Mouse (Mus musculus) stomach, embryonic 16.5 days (tissue): Measurements from ENCODE around the gene Slc4a7. TPM values are rescaled to one million over a fixed set of nuclear protein-coding genes. Genes with fewer than 3 reads are reported as not detected.
"Not testable (repeated sequence)": the region's sequence is repeated elsewhere in the genome, so short reads cannot be mapped to it uniquely, and the experiment has no call there.

ENCODE experiments used
- ATAC-seq: fragments of 200-750 bp; cut with Nextera tagmentation; 2 replicates; pipeline ENCODE4 v1.8.0; 2017; ENCODE audit warnings: moderate number of reproducible peaks, moderate TSS enrichment; ENCODE audit not compliant: insufficient read depth, low FRiP score
- H3K27ac ChIP-seq: fragments of 300-500 bp; sonication (generic); 2 replicates; pipeline ENCODE4 v1.5.1; 2014; ENCODE audit warnings: low read length
- H3K27me3 ChIP-seq: fragments of 300-500 bp; sonication (generic); 2 replicates; pipeline ENCODE4 v1.6.1; 2014; ENCODE audit warnings: low read length, control low read depth, mixed read lengths; ENCODE audit not compliant: control insufficient read depth, insufficient read depth
- H3K36me3 ChIP-seq: fragments of 300-500 bp; sonication (generic); 2 replicates; pipeline ENCODE4 v1.6.1; 2014; ENCODE audit warnings: low read length; ENCODE audit not compliant: control insufficient read depth, insufficient read depth
- H3K4me1 ChIP-seq: fragments of 300-500 bp; sonication (generic); 2 replicates; pipeline ENCODE4 v1.6.1; 2014; ENCODE audit warnings: low read length, control low read depth, mixed read lengths; ENCODE audit not compliant: control insufficient read depth, insufficient read depth
- H3K4me2 ChIP-seq: fragments of 300-500 bp; sonication (generic); 2 replicates; pipeline ENCODE4 v1.6.1; 2014; ENCODE audit warnings: low read depth, low read length, mixed read lengths
- H3K4me3 ChIP-seq: fragments of 300-500 bp; sonication (generic); replicated peaks from 2 replicates; pipeline ENCODE4 v1.5.1; 2014; ENCODE audit warnings: mild to moderate bottlenecking, low read length
- H3K9ac ChIP-seq: fragments of 300-500 bp; sonication (generic); 2 replicates; pipeline ENCODE4 v1.6.1; 2014; ENCODE audit warnings: low read length
- H3K9me3 ChIP-seq: fragments of 300-500 bp; sonication (generic); replicated peaks from 2 replicates; pipeline ENCODE4 v1.6.1; 2016; ENCODE audit warnings: low read length, control low read depth; ENCODE audit not compliant: control insufficient read depth
- WGBS: fragments of 180-500 bp; shearing (Covaris S2); extraction: QIAGEN DNeasy Blood & Tissue Kit; methylation state at CpG from one replicate; pipeline ENCODE4 v1.1.7; 2014; 5-methylcytosine and 5-hydroxymethylcytosine counted together
- polyA plus RNA-seq: library from polyadenylated mRNA; unstranded; fragments of >200 nt; fragmentation: Nextera tagmentation; extraction: Ambion mirVana; gene quantifications from 2 replicates; pipeline ENCODE4 v1.2.1, GENCODE M21; 2015

Slc4a7 gene
- polyA plus RNA-seq, 1 experiment from 2014 or later: 15.4 TPM

DNA sequence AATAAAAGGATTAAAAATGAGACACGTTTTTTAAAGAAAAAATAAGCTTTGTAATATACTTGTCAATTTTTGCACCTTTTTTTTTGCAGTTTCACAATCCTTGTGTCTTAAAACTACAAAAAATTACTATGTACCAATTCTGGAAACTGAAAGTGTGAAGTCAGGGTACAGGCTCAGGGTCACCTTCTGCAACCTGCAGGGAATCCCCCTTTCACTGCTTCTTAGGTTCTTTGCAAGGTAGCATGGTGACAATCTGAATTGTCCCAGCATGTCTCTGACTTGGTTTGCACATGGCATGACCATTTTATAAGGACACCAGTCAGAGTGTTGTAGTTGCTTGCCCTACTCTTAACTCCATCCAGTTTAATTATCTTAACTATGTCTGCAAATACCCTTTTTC lies 82.1 kb downstream of the Slc4a7 start:
- H3K4me2 ChIP-seq: no peak overlapping the region
- no peaks in the 10 kb centered on the region for H3K27me3 ChIP-seq
- H3K4me3 ChIP-seq: no peak overlapping the region
- WGBS: 84% methylated on average over 1 of the region's 1 CpGs
- H3K9ac ChIP-seq: no peak overlapping the region
- H3K9me3 ChIP-seq: no peaks in the 10 kb centered on the region
- no peak for ATAC-seq
- no peak overlapping the region for H3K27ac ChIP-seq
- peaks cover 11% of the 10 kb centered on the region; the same call in 1 of the 2 replicates for H3K36me3 ChIP-seq
- H3K4me1 ChIP-seq: no peaks in the 10 kb centered on the region

DNA sequence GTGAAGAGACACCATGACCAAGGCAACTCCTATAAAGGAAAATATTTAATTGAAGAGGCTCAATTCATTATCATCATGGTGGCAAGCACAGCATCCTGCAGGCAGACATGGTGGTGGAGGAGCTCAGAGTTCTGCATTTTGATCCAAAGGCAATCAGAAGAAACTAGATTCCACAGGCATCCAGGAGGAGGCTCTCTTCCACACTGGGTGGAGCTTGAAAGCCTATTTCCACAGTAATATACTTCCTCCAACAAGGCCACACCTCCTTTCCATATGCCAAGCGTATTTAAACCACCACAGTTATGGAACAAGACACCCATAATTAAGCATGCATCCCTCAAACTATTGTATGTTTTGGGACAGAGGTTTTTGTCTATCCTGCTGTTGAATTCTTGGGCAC lies 84.9 kb downstream of the Slc4a7 start:
- Histone ChIP-seq H3K4me1 (no peaks in the 10 kb centered on the region), H3K4me2 (no peak overlapping the region), H3K9ac (no peak overlapping the region), H3K9me3 (no peaks in the 10 kb centered on the region), H3K27ac (no peak overlapping the region), H3K27me3 (no peaks in the 10 kb centered on the region), H3K36me3 (peaks cover 22% of the 10 kb centered on the region), H3K4me3 (no peak overlapping the region)
- no peak for ATAC-seq
- WGBS: 95% methylated on average over 1 of the region's 1 CpGs

DNA sequence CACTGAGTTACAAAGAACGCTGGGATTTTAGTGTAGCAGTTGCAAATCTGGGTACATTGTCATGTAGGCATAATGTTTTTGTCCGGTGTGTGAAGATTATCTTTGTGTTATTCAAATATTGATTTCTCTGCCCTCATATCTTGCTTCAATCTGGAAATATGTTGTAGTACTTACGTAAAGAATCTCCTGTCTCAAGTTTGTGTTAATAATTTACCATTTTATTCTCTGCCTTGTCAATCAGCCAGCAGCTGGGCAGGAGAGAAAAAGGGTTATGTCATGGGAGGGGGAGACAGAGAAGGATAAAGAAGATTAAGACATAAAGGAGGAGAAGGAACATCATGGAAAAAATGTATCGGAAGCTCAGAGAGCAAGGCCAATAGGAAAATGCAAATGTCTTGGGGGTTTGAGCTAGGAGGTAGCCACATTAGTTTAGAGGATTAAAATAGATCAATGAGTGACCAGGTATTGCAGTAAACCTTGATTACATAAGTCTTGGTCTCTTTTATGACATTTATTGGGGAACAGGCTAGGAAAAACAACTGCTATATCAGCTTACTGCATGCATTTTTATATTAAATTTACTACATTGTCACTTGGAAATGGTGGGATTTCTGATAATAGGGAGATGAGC lies 87.9 kb downstream of the Slc4a7 start:
- no peaks in the 10 kb centered on the region for H3K27me3 ChIP-seq
- peaks cover 21% of the 10 kb centered on the region for H3K36me3 ChIP-seq
- no peak overlapping the region for H3K9ac ChIP-seq
- no peaks in the 10 kb centered on the region for H3K9me3 ChIP-seq
- no peak overlapping the region for H3K27ac ChIP-seq
- H3K4me1 ChIP-seq: no peaks in the 10 kb centered on the region
- no peak for ATAC-seq
- H3K4me2 ChIP-seq: no peak overlapping the region
- 74% methylated on average over 4 of the region's 4 CpGs for WGBS
- H3K4me3 ChIP-seq: no peak overlapping the region

DNA sequence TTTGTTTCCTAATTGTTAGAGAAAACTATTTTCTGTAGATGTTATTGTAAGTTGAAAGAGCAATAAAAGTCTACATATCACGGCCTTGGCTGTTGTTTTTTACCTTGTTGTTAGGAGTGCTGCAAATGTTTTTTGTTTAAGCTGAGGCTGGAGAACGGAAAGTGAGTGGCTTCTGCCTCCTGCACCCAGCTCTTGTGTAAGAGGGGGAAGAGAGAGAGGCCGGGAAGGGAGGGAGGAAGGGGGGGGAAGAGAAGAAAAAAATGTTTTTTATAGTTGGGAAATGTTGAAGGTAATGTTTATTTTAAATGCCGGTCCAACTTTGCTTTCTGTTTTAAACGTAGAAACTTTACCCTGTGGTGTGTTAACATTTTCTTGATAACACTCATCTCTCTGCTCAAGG lies 97.8 kb downstream of the Slc4a7 start:
- H3K27me3 ChIP-seq: no peaks in the 10 kb centered on the region
- H3K9me3 ChIP-seq: no peaks in the 10 kb centered on the region
- ATAC-seq: no peak
- H3K9ac ChIP-seq: no peak overlapping the region
- no peak overlapping the region for H3K4me3 ChIP-seq
- no peaks in the 10 kb centered on the region for H3K36me3 ChIP-seq
- no peak overlapping the region for H3K4me2 ChIP-seq
- no peak overlapping the region for H3K27ac ChIP-seq
- 64% methylated on average over 5 of the region's 5 CpGs for WGBS
- H3K4me1 ChIP-seq: 0 out of 2 replicates have a peak, but pooled peaks cover 3% of the 10 kb centered on the region

DNA sequence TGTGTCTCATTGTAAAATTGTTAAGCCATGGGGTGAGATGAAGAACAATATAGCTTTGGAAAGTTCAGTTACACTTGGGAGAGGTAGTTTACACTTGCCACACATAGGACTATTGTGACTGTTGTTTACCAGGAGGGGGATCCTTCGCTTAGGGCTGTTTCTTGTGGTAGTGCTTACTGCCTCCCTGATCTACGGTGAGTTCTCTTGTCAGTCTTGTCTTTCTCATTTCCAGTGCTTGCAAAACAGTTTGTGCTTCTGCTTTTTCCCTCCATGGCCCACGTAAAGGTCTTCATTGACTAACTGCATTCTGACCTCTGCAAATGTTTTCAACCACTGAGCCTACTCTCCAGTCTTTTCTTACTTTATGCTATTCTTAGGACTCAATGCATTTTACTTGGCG lies 98.3 kb downstream of the Slc4a7 start:
- H3K9ac ChIP-seq: no peak overlapping the region
- H3K27me3 ChIP-seq: no peaks in the 10 kb centered on the region
- WGBS: 85% methylated on average over 4 of the region's 4 CpGs
- H3K27ac ChIP-seq: no peak overlapping the region
- H3K4me1 ChIP-seq: 0 out of 2 replicates have a peak, but pooled peaks cover 3% of the 10 kb centered on the region
- no peak overlapping the region for H3K4me3 ChIP-seq
- no peaks in the 10 kb centered on the region for H3K36me3 ChIP-seq
- no peak overlapping the region for H3K4me2 ChIP-seq
- no peaks in the 10 kb centered on the region for H3K9me3 ChIP-seq
- no peak for ATAC-seq

DNA sequence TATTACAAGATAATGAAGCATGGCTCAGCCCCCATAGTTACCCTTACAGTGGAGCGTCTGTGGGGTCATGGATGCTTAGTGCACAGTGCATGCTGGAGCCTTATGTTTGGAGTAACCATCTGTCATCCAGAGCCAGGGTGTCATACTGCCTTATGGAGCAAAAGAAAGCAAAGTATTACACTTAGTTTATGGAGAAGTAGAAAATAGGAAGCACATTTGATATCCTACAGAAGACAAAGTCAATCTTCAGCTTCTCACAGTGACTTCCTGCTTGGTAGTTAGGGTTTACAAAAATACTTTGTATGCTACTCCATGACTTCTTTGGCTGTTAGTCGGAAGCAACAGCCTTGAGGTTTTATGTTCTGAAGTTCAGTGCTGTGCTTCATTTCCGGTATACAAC lies 98.7 kb downstream of the Slc4a7 start:
- no peaks in the 10 kb centered on the region for H3K36me3 ChIP-seq
- H3K4me2 ChIP-seq: no peak overlapping the region
- no peak overlapping the region for H3K27ac ChIP-seq
- 84% methylated on average over 3 of the region's 3 CpGs for WGBS
- no peaks in the 10 kb centered on the region for H3K9me3 ChIP-seq
- H3K4me3 ChIP-seq: no peak overlapping the region
- H3K9ac ChIP-seq: no peak overlapping the region
- no peaks in the 10 kb centered on the region for H3K27me3 ChIP-seq
- 0 out of 2 replicates have a peak, but pooled peaks cover 3% of the 10 kb centered on the region for H3K4me1 ChIP-seq
- no peak for ATAC-seq

DNA sequence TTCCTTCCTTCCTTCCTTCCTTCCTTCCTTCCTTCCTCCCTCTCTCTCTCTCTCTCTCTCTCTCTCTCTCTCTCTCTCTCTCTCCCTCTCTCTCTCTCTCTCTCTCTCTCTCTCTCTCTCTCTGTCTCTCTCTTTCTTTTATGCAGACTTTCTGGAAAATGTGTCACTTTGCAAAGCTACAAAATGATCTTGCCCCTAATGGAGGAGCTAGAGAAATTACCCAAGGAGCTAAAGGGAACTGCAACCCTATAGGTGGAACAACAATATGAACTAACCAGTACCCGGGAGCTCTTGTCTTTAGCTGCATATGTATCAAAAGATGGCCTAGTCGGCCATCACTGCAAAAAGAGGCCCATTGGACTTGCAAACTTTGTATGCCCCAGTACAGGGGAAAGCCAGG lies 101.0 kb downstream of the Slc4a7 start, which contains the start of gene Nek10:
TSS of gene Nek10 (plus strand) at position 301 of the 400 bp plus-strand sequence.
- not testable (repeated sequence) for H3K27me3 ChIP-seq, H3K4me2 ChIP-seq, H3K27ac ChIP-seq, H3K36me3 ChIP-seq, H3K4me3 ChIP-seq, H3K9me3 ChIP-seq, ATAC-seq, H3K9ac ChIP-seq, H3K4me1 ChIP-seq
- 20% methylated on average over 1 of the region's 2 CpGs for WGBS

DNA sequence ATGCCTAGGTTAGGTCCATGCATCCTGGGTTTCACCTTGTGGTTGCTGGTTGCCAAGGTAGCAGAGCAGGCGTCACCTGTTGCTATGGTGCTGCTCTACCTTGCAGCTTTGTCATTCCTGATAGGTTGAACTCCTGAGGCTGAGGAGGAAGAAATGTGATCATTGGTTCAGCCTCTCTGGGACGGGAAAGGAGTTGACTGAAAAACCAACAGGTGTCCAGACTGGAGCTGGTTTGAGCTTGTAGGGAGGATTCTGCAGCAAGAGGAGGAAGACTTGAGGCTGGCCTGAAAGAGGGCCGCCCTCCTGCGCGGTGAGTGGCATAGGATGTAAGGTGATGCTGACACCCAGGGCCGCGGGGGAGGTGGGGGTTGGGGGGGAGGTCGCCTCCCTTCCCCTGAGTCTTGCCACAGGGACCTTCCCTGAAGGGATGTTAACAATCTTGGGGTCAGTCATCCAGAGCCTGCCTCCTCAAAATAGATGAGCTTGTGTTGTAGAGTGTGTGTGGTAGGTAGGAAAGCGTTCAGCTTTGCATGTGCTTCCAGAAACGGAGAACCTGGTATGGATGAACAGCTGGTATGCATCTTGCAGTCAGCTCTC lies 101.9 kb downstream of the Slc4a7 start:
- Histone ChIP-seq H3K4me2 (no peak overlapping the region), H3K4me1 (0 out of 2 replicates have a peak, but pooled peaks cover 3% of the 10 kb centered on the region), H3K9ac (no peak overlapping the region), H3K27me3 (no peaks in the 10 kb centered on the region), H3K36me3 (no peaks in the 10 kb centered on the region), H3K27ac (no peak overlapping the region), H3K4me3 (no peak overlapping the region), H3K9me3 (no peaks in the 10 kb centered on the region)
- WGBS: 14% methylated on average over 10 of the region's 10 CpGs
- peak; percentile 81; the same call in 1 of the 2 replicates for ATAC-seq

DNA sequence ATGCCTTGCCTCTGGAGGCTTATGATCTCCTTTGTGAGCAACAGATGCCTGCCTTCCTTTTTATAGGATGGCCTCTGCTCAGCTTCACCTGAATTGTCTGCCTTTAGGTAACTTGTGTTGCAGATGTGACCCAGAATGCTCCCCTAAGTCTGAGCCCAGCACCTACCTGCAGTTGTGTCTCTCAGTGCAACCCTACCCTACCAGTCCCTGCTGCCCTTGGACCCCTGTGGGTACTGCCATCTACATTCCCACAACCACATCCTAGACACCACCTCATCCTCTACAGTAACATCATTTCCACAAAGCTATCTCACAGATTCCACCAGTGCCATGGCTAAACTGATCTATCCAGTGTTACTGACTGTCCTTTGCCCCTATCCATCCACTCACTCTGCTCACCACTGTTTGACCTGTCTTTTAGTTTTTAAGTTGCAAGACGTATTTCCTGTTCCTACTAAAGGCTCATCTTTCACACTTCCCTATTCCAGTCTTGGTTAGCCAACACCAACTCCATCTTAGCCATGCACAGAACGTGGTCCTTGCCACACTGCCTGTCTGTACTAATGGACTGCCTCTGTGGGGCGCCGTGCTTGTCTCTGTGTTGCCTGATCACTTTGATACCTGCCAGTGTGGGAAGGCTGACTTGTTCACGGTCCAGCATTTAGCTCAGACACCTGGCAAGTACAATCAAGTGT lies 102.6 kb downstream of the Slc4a7 start:
- Histone ChIP-seq H3K4me2 (no peak overlapping the region), H3K4me3 (no peak overlapping the region), H3K36me3 (no peaks in the 10 kb centered on the region), H3K9me3 (no peaks in the 10 kb centered on the region), H3K9ac (no peak overlapping the region), H3K27me3 (no peaks in the 10 kb centered on the region), H3K4me1 (0 out of 2 replicates have a peak, but pooled peaks cover 3% of the 10 kb centered on the region), H3K27ac (no peak overlapping the region)
- ATAC-seq: no peak
- WGBS: 66% methylated on average over 5 of the region's 5 CpGs
